Mouse (Mus musculus) testis, adult 2 months (tissue): ENCODE data around the gene Otud7a.

ENCODE experiments used
- CTCF ChIP-seq: fragments of 200-500 bp; IDR thresholded peaks from 2 replicates; pipeline ENCODE4 v1.5.1; 2012; ENCODE audit warnings: low read depth, mild to moderate bottlenecking, inconsistent platforms, low read length, moderate library complexity; ENCODE audit not compliant: control insufficient read depth, insufficient read depth, insufficient replicate concordance
- POLR2A ChIP-seq: fragments of 200-500 bp; IDR thresholded peaks from 2 replicates; pipeline ENCODE4 v1.6.1; 2012; ENCODE audit warnings: low read depth, mild to moderate bottlenecking, inconsistent platforms, low read length, moderate library complexity; ENCODE audit not compliant: control insufficient read depth

- TF ChIP-seq CTCF (no peak), POLR2A (no peak)
These were observed 160.3 kb downstream of the Otud7a start for GRCm38 (mm10) chr7:63604827-63605226.
